Mouse (Mus musculus) embryonic facial prominence, embryonic 10.5 days (tissue): ENCODE data around the gene Babam1. TPM values are rescaled to one million over a fixed set of nuclear protein-coding genes. Genes with fewer than 3 reads are reported as not detected.

Experiments
- DNase-seq: peaks from one replicate; pipeline ENCODE4 v3.0.0-alpha.2; 2017; ENCODE audit warnings: low spot score
- H3K27ac ChIP-seq: fragments of 300-500 bp; sonication (generic); replicated peaks from 2 replicates; pipeline ENCODE4 v1.5.1; 2016; ENCODE audit warnings: mild to moderate bottlenecking
- H3K27me3 ChIP-seq: fragments of 300-500 bp; sonication (generic); replicated peaks from 2 replicates; pipeline ENCODE4 v1.6.1; 2016; ENCODE audit warnings: low read depth, mild to moderate bottlenecking; ENCODE audit not compliant: poor library complexity, severe bottlenecking
- H3K36me3 ChIP-seq: fragments of 300-500 bp; sonication (generic); replicated peaks from 2 replicates; pipeline ENCODE4 v1.6.1; 2016; ENCODE audit warnings: mild to moderate bottlenecking, moderate library complexity
- H3K4me1 ChIP-seq: fragments of 300-500 bp; sonication (generic); 2 replicates; pipeline ENCODE4 v1.6.1; 2016
- H3K4me3 ChIP-seq: fragments of 300-500 bp; sonication (generic); 2 replicates; pipeline ENCODE4 v1.5.1; 2016; ENCODE audit warnings: mild to moderate bottlenecking, moderate library complexity
- H3K9me3 ChIP-seq: fragments of 300-500 bp; sonication (generic); 2 replicates; pipeline ENCODE4 v1.6.1; 2016; ENCODE audit warnings: mild to moderate bottlenecking
- WGBS: fragments of 180-500 bp; shearing (Covaris S2); methylation state at CpG from one replicate; pipeline ENCODE4 v1.1.7; 2016; 5-methylcytosine and 5-hydroxymethylcytosine counted together
- polyA plus RNA-seq: library from polyadenylated mRNA; unstranded; fragments of >200 nt; fragmentation: Nextera tagmentation; extraction: Ambion mirVana; gene quantifications from 2 replicates; pipeline ENCODE4 v1.2.1, GENCODE M21; 2016

Babam1 gene
- polyA plus RNA-seq: 109 and 110 TPM in 2 replicates

GRCm38 (mm10) chr8:71396639-71397305 lies at the start of gene Babam1:
Babam1 (plus strand) TSS chr8:71396861.
- peak; percentile 94 for DNase-seq
- Histone ChIP-seq H3K27me3 (0 out of 2 replicates have a peak, but pooled peaks cover 3% of the 10 kb centered on the region), H3K36me3 (peaks cover 31% of the 10 kb centered on the region), H3K4me3 (peak within 1 kb of the TSS; percentile 88), H3K4me1 (peaks cover 26% of the 10 kb centered on the region), H3K9me3 (no peaks in the 10 kb centered on the region), H3K27ac (peak within 1 kb of the TSS; percentile 89)
- under 1% methylated on average over 34 of the region's 34 CpGs for WGBS

DNA sequence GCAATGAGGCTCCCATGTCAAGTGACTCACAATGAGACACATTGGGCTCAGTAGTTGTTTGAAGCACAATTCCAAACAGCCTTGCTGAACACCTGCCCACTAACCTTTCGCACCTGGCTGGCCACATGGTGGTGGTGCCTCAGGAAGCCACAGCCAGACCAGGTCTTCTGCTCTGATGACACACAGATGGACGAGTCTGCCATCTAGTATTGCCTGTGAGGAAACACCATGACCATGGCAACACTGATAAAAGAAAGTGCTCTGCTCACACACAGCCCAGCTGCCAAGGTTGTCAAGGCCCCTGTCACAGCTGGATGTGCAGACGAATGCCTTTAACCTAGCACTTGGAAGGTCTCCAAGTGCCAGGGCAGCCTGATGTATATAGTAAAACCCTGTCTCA lies 45.5 kb upstream of the Babam1 start:
- WGBS: 77% methylated on average over 3 of the region's 3 CpGs
- H3K27me3 ChIP-seq: no peaks in the 10 kb centered on the region
- H3K4me3 ChIP-seq: no peak overlapping the region
- H3K27ac ChIP-seq: no peak overlapping the region
- no peaks in the 10 kb centered on the region for H3K9me3 ChIP-seq
- no peak for DNase-seq
- no peaks in the 10 kb centered on the region for H3K4me1 ChIP-seq
- peaks cover 100% of the 10 kb centered on the region for H3K36me3 ChIP-seq

DNA sequence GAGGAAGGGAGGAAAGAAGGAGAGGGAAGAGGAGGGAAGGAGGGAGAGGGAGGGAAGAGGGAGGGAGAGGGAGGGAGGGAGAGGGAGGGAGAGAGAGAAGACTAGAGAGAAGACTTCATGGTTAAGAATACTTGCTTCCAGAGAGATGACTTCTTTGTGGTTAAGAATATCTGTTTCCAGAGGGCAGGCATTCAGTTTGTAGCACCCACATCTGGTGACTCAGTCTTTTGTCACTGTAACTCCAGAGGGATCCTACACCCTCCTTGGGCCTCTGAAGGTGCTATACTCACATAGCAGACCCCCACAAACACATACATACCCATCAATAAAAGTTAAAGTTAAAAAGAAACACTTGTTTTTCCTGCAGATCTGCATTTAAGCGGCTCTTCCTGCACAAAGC lies 45.1 kb upstream of the Babam1 start:
- Histone ChIP-seq H3K36me3 (peaks cover 100% of the 10 kb centered on the region), H3K27me3 (no peaks in the 10 kb centered on the region), H3K4me3 (no peak overlapping the region), H3K4me1 (no peaks in the 10 kb centered on the region), H3K27ac (no peak overlapping the region), H3K9me3 (no peaks in the 10 kb centered on the region)
- no peak for DNase-seq
- 96% methylated on average over 1 of the region's 1 CpGs for WGBS

GRCm38 (mm10) chr8:71358026-71358425 lies 38.6 kb upstream of the Babam1 start:
- no peak for DNase-seq
- Histone ChIP-seq H3K27ac (no peak overlapping the region), H3K4me1 (no peaks in the 10 kb centered on the region), H3K4me3 (no peak overlapping the region), H3K36me3 (peaks cover 83% of the 10 kb centered on the region), H3K27me3 (no peaks in the 10 kb centered on the region), H3K9me3 (no peaks in the 10 kb centered on the region)
- 84% methylated on average over 3 of the region's 3 CpGs for WGBS

DNA sequence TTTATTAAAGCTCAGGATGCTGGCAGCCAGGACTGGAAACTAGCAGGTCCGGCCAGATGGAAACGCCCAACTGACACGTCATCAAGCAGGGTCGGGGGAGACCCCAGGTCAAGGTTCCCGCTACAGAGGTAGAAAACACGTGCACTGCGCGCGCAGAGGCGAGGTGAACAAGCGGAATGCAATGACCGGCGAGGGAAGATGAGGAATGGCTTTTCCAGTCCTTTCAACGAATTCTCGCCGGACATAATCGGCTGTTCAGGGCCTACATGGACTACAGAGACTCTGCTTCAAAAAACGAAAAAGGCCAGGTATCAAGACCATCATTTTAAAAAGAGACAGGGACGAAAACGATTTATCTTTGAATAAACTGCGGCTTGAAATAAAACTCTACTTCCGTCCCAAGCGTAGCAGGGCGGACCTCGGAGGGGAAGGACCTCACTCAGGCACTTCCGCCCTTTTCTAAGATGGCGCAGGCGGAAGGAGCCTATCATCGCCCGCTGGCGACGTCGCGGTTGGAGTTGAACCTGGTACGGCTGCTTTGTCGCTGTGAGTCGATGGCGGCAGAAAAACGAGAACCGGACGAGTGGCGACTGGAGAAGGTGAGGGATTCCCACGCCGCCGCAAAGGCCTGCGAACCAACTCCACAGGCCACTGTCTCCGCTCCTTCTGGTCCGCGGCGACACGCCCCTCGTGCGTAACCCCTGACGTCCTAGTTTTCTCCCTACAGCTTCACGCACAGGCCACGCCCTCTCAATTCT lies 29.7 kb upstream of the Babam1 start, which contains the start of gene Use1:
Use1 (plus strand) TSS at position 78 of the 758 bp plus-strand sequence.
- WGBS: under 1% methylated on average over 56 of the region's 56 CpGs
- peak; percentile 91 for DNase-seq
- Histone ChIP-seq H3K4me1 (peaks cover 26% of the 10 kb centered on the region), H3K9me3 (no peaks in the 10 kb centered on the region), H3K36me3 (peaks cover 13% of the 10 kb centered on the region), H3K4me3 (peak within 1 kb of the TSS; percentile 77), H3K27ac (peak within 1 kb of the TSS; percentile 92), H3K27me3 (no peaks in the 10 kb centered on the region)

DNA sequence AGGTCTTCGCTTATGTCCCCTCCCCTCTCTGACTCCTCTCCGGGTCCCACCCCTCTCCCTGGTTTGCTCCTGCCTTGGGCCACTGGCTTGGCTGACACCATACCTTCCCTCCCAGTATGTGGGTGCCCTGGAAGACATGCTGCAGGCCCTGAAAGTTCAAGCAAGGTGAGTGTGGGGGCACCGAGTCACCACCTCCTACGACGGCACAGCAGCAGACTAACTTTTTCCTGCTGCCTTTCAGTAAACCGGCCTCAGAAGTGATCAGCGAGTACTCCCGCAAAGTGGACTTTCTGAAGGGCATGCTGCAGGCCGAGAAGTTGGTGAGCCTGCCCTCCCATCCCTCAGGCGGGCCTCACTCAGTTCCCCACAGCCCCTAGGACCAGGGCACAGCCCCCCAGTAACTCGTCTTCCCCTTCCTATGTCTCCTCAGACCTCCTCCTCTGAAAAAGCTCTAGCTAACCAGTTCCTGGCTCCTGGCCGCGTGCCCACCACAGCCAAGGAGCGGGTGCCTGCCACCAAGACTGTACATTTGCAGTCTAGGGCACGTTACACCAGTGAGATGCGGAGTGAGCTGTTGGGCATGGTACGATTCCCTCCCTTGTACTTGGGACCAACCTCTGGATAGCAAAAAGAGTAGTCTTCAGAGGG lies 29.0 kb upstream of the Babam1 start:
- DNase-seq: no peak
- Histone ChIP-seq H3K9me3 (no peaks in the 10 kb centered on the region), H3K36me3 (peaks cover 18% of the 10 kb centered on the region), H3K27me3 (no peaks in the 10 kb centered on the region), H3K4me3 (peak overlapping the region; percentile 77), H3K4me1 (peaks cover 26% of the 10 kb centered on the region), H3K27ac (peak overlapping the region; percentile 92)
- 57% methylated on average over 17 of the region's 17 CpGs for WGBS

DNA sequence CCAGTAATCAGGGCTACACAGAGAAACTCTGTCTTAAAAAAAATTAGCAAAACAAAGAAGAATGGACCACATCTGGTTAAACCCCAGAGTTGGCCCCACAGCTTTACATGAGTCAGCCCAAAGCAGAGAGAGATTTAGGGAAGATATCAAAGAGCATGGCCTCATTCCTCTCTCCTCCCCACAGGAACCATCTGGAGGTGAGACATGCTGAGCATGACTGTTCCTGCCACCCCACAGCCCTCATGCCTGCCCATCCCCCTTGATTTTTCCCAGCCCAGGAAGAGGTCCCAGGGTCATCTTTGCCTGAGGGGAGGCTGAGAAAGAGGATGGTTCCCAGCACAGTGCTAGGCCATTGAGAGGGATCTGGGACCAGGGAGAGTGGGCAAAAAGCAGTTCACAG lies 28.3 kb upstream of the Babam1 start:
- no peaks in the 10 kb centered on the region for H3K27me3 ChIP-seq
- peaks cover 26% of the 10 kb centered on the region for H3K4me1 ChIP-seq
- H3K4me3 ChIP-seq: peak overlapping the region; percentile 77; the same call in 1 of the 2 replicates
- H3K27ac ChIP-seq: peak overlapping the region; percentile 92; the same call in 1 of the 2 replicates
- no peak for DNase-seq
- peaks cover 25% of the 10 kb centered on the region for H3K36me3 ChIP-seq
- H3K9me3 ChIP-seq: no peaks in the 10 kb centered on the region

DNA sequence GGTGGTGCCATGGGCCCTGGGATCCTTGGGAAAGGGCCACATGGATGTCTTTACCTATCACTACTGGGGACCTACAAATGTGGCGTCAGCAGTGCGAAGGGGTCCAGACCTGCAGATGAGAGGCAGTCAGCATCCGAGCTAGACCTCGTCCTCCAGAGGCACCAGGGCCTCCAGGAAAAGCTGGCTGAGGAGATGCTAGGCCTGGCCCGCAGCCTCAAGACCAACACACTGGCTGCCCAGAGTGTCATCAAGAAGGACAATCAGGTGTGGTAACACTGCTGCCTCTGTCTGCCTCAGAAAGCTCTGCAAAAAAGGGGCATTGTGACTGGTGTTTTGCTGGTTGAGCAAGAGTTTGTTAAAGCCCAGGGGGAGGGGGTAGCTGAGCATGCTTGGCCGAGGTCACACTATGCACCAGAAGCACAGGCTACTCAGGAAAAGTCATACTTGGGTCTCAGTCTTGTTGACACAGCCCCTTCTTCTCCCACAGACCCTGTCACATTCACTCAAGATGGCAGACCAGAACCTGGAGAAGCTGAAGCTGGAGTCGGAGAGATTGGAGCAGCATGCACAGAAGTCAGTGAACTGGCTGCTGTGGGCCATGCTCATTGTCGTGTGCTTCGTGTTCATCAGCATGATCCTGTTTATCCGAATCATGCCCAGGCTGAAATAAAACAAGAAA lies 27.5 kb upstream of the Babam1 start:
- no peaks in the 10 kb centered on the region for H3K27me3 ChIP-seq
- H3K4me3 ChIP-seq: no peak overlapping the region
- no peak for DNase-seq
- no peaks in the 10 kb centered on the region for H3K9me3 ChIP-seq
- H3K27ac ChIP-seq: no peak overlapping the region
- H3K4me1 ChIP-seq: peaks cover 26% of the 10 kb centered on the region
- 92% methylated on average over 10 of the region's 10 CpGs for WGBS
- H3K36me3 ChIP-seq: peaks cover 34% of the 10 kb centered on the region

DNA sequence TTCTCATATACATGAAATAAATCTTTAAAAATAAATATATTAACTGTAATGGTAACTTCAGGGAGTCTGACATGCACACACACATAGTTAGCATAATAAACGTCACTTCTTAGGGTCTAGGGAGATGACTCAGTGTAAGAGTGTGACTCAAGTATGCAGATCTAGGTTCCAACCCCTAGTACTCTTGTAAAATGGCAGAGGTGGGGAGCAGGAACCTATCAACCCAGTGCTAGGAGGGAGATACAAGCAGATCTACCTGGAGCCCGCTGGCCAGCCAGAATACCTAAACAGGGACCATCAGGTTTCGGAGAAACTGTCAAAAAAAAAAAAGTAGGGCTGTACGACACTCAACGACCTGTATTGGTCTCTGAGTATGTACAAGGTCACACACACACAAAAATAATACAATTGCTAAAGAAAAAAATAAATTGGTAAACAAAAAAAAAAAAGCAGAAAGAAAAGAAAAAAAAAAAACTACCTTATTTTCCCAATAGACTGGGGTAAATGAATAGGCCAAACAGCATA lies 25.9 kb upstream of the Babam1 start:
- H3K27ac ChIP-seq: peak overlapping the region; percentile 81; the same call in 1 of the 2 replicates
- H3K36me3 ChIP-seq: peaks cover 49% of the 10 kb centered on the region
- H3K9me3 ChIP-seq: no peaks in the 10 kb centered on the region
- H3K4me1 ChIP-seq: peaks cover 40% of the 10 kb centered on the region
- peak overlapping the region; percentile 75 for H3K4me3 ChIP-seq
- WGBS: 24% methylated on average over 5 of the region's 5 CpGs
- no peaks in the 10 kb centered on the region for H3K27me3 ChIP-seq
- no peak for DNase-seq

DNA sequence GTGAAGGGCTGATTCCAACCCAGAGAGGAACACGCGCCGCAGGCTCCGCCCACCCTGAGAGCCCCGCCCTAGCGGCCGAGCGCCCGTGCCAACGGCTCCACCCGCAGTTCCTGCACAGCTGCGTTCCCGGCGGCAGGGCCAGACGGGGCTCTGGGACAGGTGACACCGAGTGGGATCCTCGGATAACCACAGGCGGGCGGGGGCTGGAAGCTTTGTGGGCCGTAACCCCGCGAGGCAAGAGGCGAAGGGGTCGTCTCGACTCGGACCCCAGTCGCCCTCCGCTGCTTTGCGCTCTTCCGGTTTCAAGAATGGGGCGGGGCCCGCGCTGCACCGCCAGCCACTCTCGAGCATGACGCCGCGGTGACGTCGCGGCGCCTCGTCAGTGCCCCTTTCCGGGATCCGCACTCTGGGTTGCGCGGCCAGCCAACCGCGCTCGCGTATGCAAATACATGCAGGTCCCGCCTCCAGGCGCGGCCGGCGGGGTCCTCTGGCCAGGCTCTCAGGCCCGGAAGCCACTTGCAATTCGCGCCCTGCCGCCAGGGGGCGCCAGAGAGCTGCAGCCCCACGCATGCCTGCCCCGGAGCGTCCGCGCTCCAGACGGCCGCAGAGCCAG lies 25.3 kb upstream of the Babam1 start, which contains the start of gene Ocel1:
Ocel1 (plus strand) TSS at position 63 of the 613 bp plus-strand sequence.
- under 1% methylated on average over 68 of the region's 68 CpGs for WGBS
- peak; percentile 98 for DNase-seq
- H3K9me3 ChIP-seq: no peaks in the 10 kb centered on the region
- H3K4me3 ChIP-seq: peak within 1 kb of the TSS; percentile 75
- H3K4me1 ChIP-seq: peaks cover 43% of the 10 kb centered on the region
- H3K27ac ChIP-seq: peak within 1 kb of the TSS; percentile 81
- H3K27me3 ChIP-seq: peaks cover 3% of the 10 kb centered on the region; the same call in 1 of the 2 replicates
- peaks cover 54% of the 10 kb centered on the region for H3K36me3 ChIP-seq

DNA sequence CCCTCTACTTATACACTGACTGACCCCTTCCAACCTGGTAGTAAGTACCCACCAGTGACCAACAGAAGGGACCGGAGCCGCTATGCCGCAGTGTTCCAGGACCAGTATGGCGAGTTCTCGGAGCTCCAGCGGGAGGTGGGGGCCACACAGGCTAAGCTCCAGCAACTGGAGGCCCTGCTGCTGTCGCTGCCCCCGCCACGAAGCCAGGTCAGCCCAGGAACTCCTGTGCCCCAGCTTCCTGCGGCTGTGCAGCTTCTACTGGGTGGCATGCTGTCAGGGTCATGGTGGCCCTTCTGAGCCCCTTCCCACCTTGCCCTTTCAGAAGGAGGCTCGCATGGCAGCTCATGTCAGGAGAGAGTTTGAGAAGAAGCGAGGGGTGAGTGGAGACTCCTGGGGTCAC lies 24.2 kb upstream of the Babam1 start:
- no peak overlapping the region for H3K4me3 ChIP-seq
- no peaks in the 10 kb centered on the region for H3K9me3 ChIP-seq
- no peak overlapping the region for H3K27ac ChIP-seq
- WGBS: 83% methylated on average over 12 of the region's 12 CpGs
- H3K4me1 ChIP-seq: peaks cover 49% of the 10 kb centered on the region
- peaks cover 64% of the 10 kb centered on the region for H3K36me3 ChIP-seq
- peaks cover 14% of the 10 kb centered on the region for H3K27me3 ChIP-seq
- DNase-seq: no peak
